Mouse (Mus musculus): ENCODE results near the gene Spib.

- TF ChIP-seq CTCF (IDR thresholded peaks at IDR 0.05; ENCODE audit: extremely low read depth, insufficient read depth, low read length) (no peak), POLR2A (IDR thresholded peaks at IDR 0.05; ENCODE audit: extremely low read depth, insufficient read depth, low read length) (no peak)
Measured at GRCm38 (mm10) chr7:44565414-44565813, 33.5 kb upstream of the Spib start.

Data from cortical plate, adult 2 months (tissue).